Mouse (Mus musculus): ENCODE data around the gene Mptx1. TPM values are rescaled to one million over a fixed set of nuclear protein-coding genes. Genes with fewer than 3 reads are reported as not detected.
"Not testable (repeated sequence)": the region's sequence is repeated elsewhere in the genome, so short reads cannot be mapped to it uniquely, and the experiment has no call there.

Gene Mptx1
- not detected in 2 replicates for polyA plus RNA-seq (2014; fragmentation: Nextera tagmentation; extraction: Ambion mirVana)

- no peaks in the 10 kb centered on the region for H3K36me3 ChIP-seq (ENCODE audit: control insufficient read depth, insufficient read depth, low read length)
- ATAC-seq (ENCODE audit: low FRiP score, low TSS enrichment) = no peak
- H3K4me1 ChIP-seq (ENCODE audit: control insufficient read depth, insufficient read depth, low read length) = no peaks in the 10 kb centered on the region
- no peak within 1 kb of the TSS for H3K4me2 ChIP-seq (ENCODE audit: low read length)
- H3K9me3 ChIP-seq (ENCODE audit: control insufficient read depth, low read length) = no peaks in the 10 kb centered on the region
- H3K27ac ChIP-seq (replicated peaks; ENCODE audit: low read depth, low read length) = no peak within 1 kb of the TSS
- DNase-seq = no peak
- H3K9ac ChIP-seq (replicated peaks; ENCODE audit: low read length) = no peak within 1 kb of the TSS
- H3K4me3 ChIP-seq (replicated peaks; ENCODE audit: low read depth, low read length) = no peak within 1 kb of the TSS
- H3K27me3 ChIP-seq (ENCODE audit: control insufficient read depth, insufficient read depth, low read length) = no peaks in the 10 kb centered on the region
These were observed at the start of gene Mptx1 for GRCm38 (mm10) chr1:174330218-174330617. Gene Mptx1 (plus strand): TSS chr1:174330518.

- Histone ChIP-seq H3K4me3 (replicated peaks; ENCODE audit: low read depth, low read length) (no peak overlapping the region), H3K9ac (replicated peaks; ENCODE audit: low read length) (no peak overlapping the region), H3K9me3 (ENCODE audit: control insufficient read depth, low read length) (no peaks in the 10 kb centered on the region), H3K27ac (replicated peaks; ENCODE audit: low read depth, low read length) (no peak overlapping the region), H3K4me2 (ENCODE audit: low read length) (no peak overlapping the region), H3K4me1 (ENCODE audit: control insufficient read depth, insufficient read depth, low read length) (no peaks in the 10 kb centered on the region), H3K27me3 (ENCODE audit: control insufficient read depth, insufficient read depth, low read length) (no peaks in the 10 kb centered on the region), H3K36me3 (ENCODE audit: control insufficient read depth, insufficient read depth, low read length) (no peaks in the 10 kb centered on the region)
- no peak for DNase-seq
- ATAC-seq (ENCODE audit: low FRiP score, low TSS enrichment) = no peak
- WGBS = 63% methylated on average over 1 of the region's 1 CpGs
These were observed 27.2 kb upstream of the Mptx1 start for GRCm38 (mm10) chr1:174303162-174303561.

GRCm38 (mm10) chr1:174317308-174317707 lies 13.0 kb upstream of the Mptx1 start:
- Histone ChIP-seq H3K4me2 (ENCODE audit: low read length) (no peak overlapping the region), H3K36me3 (ENCODE audit: control insufficient read depth, insufficient read depth, low read length) (no peaks in the 10 kb centered on the region), H3K27me3 (ENCODE audit: control insufficient read depth, insufficient read depth, low read length) (no peaks in the 10 kb centered on the region), H3K9ac (replicated peaks; ENCODE audit: low read length) (no peak overlapping the region), H3K9me3 (ENCODE audit: control insufficient read depth, low read length) (no peaks in the 10 kb centered on the region), H3K27ac (replicated peaks; ENCODE audit: low read depth, low read length) (no peak overlapping the region), H3K4me1 (ENCODE audit: control insufficient read depth, insufficient read depth, low read length) (no peaks in the 10 kb centered on the region), H3K4me3 (replicated peaks; ENCODE audit: low read depth, low read length) (no peak overlapping the region)
- ATAC-seq (ENCODE audit: low FRiP score, low TSS enrichment) (no peak), DNase-seq (no peak)
- 86% methylated on average over 2 of the region's 2 CpGs for WGBS

GRCm38 (mm10) chr1:174353636-174354035 lies 23.3 kb downstream of the Mptx1 start:
- not testable (repeated sequence) for ATAC-seq (ENCODE audit: low FRiP score, low TSS enrichment); DNase-seq

GRCm38 (mm10) chr1:174354640-174355039 lies 24.3 kb downstream of the Mptx1 start:
- WGBS = 85% methylated on average over 5 of the region's 5 CpGs
- Histone ChIP-seq H3K9ac (replicated peaks; ENCODE audit: low read length) (no peak overlapping the region), H3K27ac (replicated peaks; ENCODE audit: low read depth, low read length) (no peak overlapping the region), H3K9me3 (ENCODE audit: control insufficient read depth, low read length) (no peaks in the 10 kb centered on the region), H3K4me2 (ENCODE audit: low read length) (no peak overlapping the region), H3K4me3 (replicated peaks; ENCODE audit: low read depth, low read length) (no peak overlapping the region), H3K4me1 (ENCODE audit: control insufficient read depth, insufficient read depth, low read length) (no peaks in the 10 kb centered on the region), H3K27me3 (ENCODE audit: control insufficient read depth, insufficient read depth, low read length) (no peaks in the 10 kb centered on the region), H3K36me3 (ENCODE audit: control insufficient read depth, insufficient read depth, low read length) (no peaks in the 10 kb centered on the region)
- DNase-seq (no peak), ATAC-seq (ENCODE audit: low FRiP score, low TSS enrichment) (no peak)

More at GRCm38 (mm10) chr1:174353636-174354035, 23.3 kb downstream of the Mptx1 start:
- not testable (repeated sequence) for H3K4me1 ChIP-seq (ENCODE audit: control insufficient read depth, insufficient read depth, low read length); H3K27me3 ChIP-seq (ENCODE audit: control insufficient read depth, insufficient read depth, low read length); H3K9me3 ChIP-seq (ENCODE audit: control insufficient read depth, low read length); H3K4me2 ChIP-seq (ENCODE audit: low read length); H3K4me3 ChIP-seq (replicated peaks; ENCODE audit: low read depth, low read length); H3K36me3 ChIP-seq (ENCODE audit: control insufficient read depth, insufficient read depth, low read length); H3K27ac ChIP-seq (replicated peaks; ENCODE audit: low read depth, low read length); H3K9ac ChIP-seq (replicated peaks; ENCODE audit: low read length)
- 82% methylated on average over 1 of the region's 1 CpGs for WGBS

- Histone ChIP-seq H3K36me3 (ENCODE audit: control insufficient read depth, insufficient read depth, low read length) (no peaks in the 10 kb centered on the region), H3K27ac (replicated peaks; ENCODE audit: low read depth, low read length) (no peak within 1 kb of the TSS), H3K9me3 (ENCODE audit: control insufficient read depth, low read length) (no peaks in the 10 kb centered on the region), H3K4me2 (ENCODE audit: low read length) (no peak within 1 kb of the TSS), H3K27me3 (ENCODE audit: control insufficient read depth, insufficient read depth, low read length) (no peaks in the 10 kb centered on the region), H3K4me1 (ENCODE audit: control insufficient read depth, insufficient read depth, low read length) (no peaks in the 10 kb centered on the region), H3K9ac (replicated peaks; ENCODE audit: low read length) (no peak within 1 kb of the TSS), H3K4me3 (replicated peaks; ENCODE audit: low read depth, low read length) (no peak within 1 kb of the TSS)
- 60% methylated on average over 2 of the region's 2 CpGs for WGBS
- no peak for ATAC-seq (ENCODE audit: low FRiP score, low TSS enrichment)
- no peak for DNase-seq
These were observed 34.6 kb downstream of the Mptx1 start, which contains the start of gene Olfr417 for GRCm38 (mm10) chr1:174364882-174365451. Gene Olfr417 (plus strand): TSS chr1:174365122.

- Histone ChIP-seq H3K36me3 (ENCODE audit: control insufficient read depth, insufficient read depth, low read length) (no peaks in the 10 kb centered on the region), H3K27ac (replicated peaks; ENCODE audit: low read depth, low read length) (no peak overlapping the region), H3K4me2 (ENCODE audit: low read length) (no peak overlapping the region), H3K4me1 (ENCODE audit: control insufficient read depth, insufficient read depth, low read length) (no peaks in the 10 kb centered on the region), H3K9ac (replicated peaks; ENCODE audit: low read length) (no peak overlapping the region), H3K9me3 (ENCODE audit: control insufficient read depth, low read length) (no peaks in the 10 kb centered on the region), H3K27me3 (ENCODE audit: control insufficient read depth, insufficient read depth, low read length) (no peaks in the 10 kb centered on the region), H3K4me3 (replicated peaks; ENCODE audit: low read depth, low read length) (no peak overlapping the region)
- 96% methylated on average over 3 of the region's 3 CpGs for WGBS
- DNase-seq = no peak
- no peak for ATAC-seq (ENCODE audit: low FRiP score, low TSS enrichment)
These were observed 43.5 kb downstream of the Mptx1 start for GRCm38 (mm10) chr1:174373799-174374198.

Other genes starting within 250 kb of the Mptx1 start
- gene Olfr429, start 246.2 kb upstream of the Mptx1 start, polyA plus RNA-seq (2014; fragmentation: Nextera tagmentation; extraction: Ambion mirVana) = not detected in 2 replicates
- gene Olfr427, start 233.6 kb upstream of the Mptx1 start, polyA plus RNA-seq (2014; fragmentation: Nextera tagmentation; extraction: Ambion mirVana) = not detected in 2 replicates
- not detected in 2 replicates for gene Olfr231, start 209.4 kb upstream of the Mptx1 start, polyA plus RNA-seq (2014; fragmentation: Nextera tagmentation; extraction: Ambion mirVana)
- gene Olfr424, start 199.0 kb upstream of the Mptx1 start, polyA plus RNA-seq (2014; fragmentation: Nextera tagmentation; extraction: Ambion mirVana) = not detected in 2 replicates
- not detected in 2 replicates for gene Olfr420, start 174.9 kb upstream of the Mptx1 start, polyA plus RNA-seq (2014; fragmentation: Nextera tagmentation; extraction: Ambion mirVana)
- gene Spta1, start 157.7 kb upstream of the Mptx1 start, polyA plus RNA-seq (2014; fragmentation: Nextera tagmentation; extraction: Ambion mirVana) = 0.04 and 0.16 TPM in 2 replicates
- gene Olfr419, start 78.5 kb upstream of the Mptx1 start, polyA plus RNA-seq (2014; fragmentation: Nextera tagmentation; extraction: Ambion mirVana) = not detected in 2 replicates
- not detected in 2 replicates for gene Olfr417, start 34.6 kb downstream of the Mptx1 start, polyA plus RNA-seq (2014; fragmentation: Nextera tagmentation; extraction: Ambion mirVana)
- gene Olfr248, start 60.5 kb downstream of the Mptx1 start, polyA plus RNA-seq (2014; fragmentation: Nextera tagmentation; extraction: Ambion mirVana) = not detected in 2 replicates
- not detected in 2 replicates for gene Olfr414, start 93.5 kb downstream of the Mptx1 start, polyA plus RNA-seq (2014; fragmentation: Nextera tagmentation; extraction: Ambion mirVana)
- not detected in 2 replicates for gene Olfr220, start 111.6 kb downstream of the Mptx1 start, polyA plus RNA-seq (2014; fragmentation: Nextera tagmentation; extraction: Ambion mirVana)
- gene Fmn2, start 171.3 kb downstream of the Mptx1 start, polyA plus RNA-seq (2014; fragmentation: Nextera tagmentation; extraction: Ambion mirVana) = 9.4 and 10.3 TPM in 2 replicates

Data from midbrain, embryonic 14.5 days (tissue).